Mouse (Mus musculus) ES-E14 (cell line): ENCODE data around the gene Gipc2.

Experiments
- MAFK ChIP-seq: IDR thresholded peaks from 2 replicates; pipeline ENCODE4 v1.6.1; 2014; ENCODE audit warnings: mild to moderate bottlenecking, low read depth, low read length, inconsistent platforms; ENCODE audit not compliant: insufficient read depth
- ZC3H11A ChIP-seq: IDR thresholded peaks from 2 replicates; pipeline ENCODE4 v1.6.1; 2012; ENCODE audit warnings: low read depth, mild to moderate bottlenecking, inconsistent platforms, low read length, borderline replicate concordance
- ZNF384 ChIP-seq: IDR thresholded peaks from 2 replicates; pipeline ENCODE4 v1.6.1; 2012; ENCODE audit warnings: low read depth, low read length, inconsistent platforms

DNA sequence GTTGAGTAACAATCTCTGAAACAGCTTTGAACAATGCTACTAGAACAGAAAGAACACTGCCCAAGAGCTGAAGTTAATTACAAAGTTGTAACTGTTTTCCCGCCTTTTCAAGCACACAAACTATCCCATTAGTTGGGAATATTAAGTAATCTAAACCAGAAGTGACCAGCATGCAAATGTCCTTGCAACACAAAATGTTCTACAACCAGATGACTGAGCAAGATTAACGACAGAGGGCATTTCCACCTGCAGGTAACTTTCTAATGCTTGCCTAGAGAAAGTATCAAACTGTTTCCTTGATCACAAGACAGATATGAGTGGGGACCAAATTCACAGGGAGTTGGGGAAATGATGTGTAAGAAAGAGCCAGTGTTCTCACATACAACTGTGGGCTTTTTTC lies 101.9 kb downstream of the Gipc2 start:
- no peak for TF ChIP-seq ZC3H11A
- no peak for TF ChIP-seq ZNF384
- TF ChIP-seq MAFK, result no peak
